In genomic region chr16:37459533-37459890, GRCm38 (mm10) we compare ENCODE assay signal across 20 mouse cellular contexts.
DNase-seq lines count a peak whose midpoint lies in the region; ATAC-seq and TF ChIP-seq lines count a peak whose summit lies in the region.
"Had no signal": no experiment of that assay in that cellular context is flagged by ENCODE, and none has a peak within 500 bp of the region (broad histone marks: within the 10 kb centered on the region; RNA-seq: fewer than 3 reads in every experiment).

No protein-coding gene starts in this region.

- H3K9ac ChIP-seq in forebrain, embryonic 16.5 days (replicated peaks; ENCODE audit: low read depth, low read length): no peak overlapping the region
- no peak overlapping the region for H3K9ac ChIP-seq in forebrain, embryonic 11.5 days (ENCODE audit: low read length)
- H3K9ac ChIP-seq: embryonic facial prominence, embryonic 13.5 days; embryonic facial prominence, embryonic 15.5 days; forebrain, embryonic 13.5 days had no signal

- TF ChIP-seq CTCF in cerebellum, adult 2 months (IDR thresholded peaks at IDR 0.05; ENCODE audit: borderline replicate concordance, insufficient read depth, low read depth, low read length): no peak
- no peak for TF ChIP-seq CTCF in layer of hippocampus, adult 2 months (conservative IDR thresholded peaks at IDR 0.05)

- no peaks in the 10 kb centered on the region for H3K36me3 ChIP-seq in forebrain, embryonic 16.5 days (ENCODE audit: control insufficient read depth, insufficient read depth)
- H3K36me3 ChIP-seq in forebrain, embryonic 11.5 days (ENCODE audit: control insufficient read depth, insufficient read depth, low read length): no peaks in the 10 kb centered on the region
- H3K36me3 ChIP-seq: embryonic facial prominence, embryonic 13.5 days; embryonic facial prominence, embryonic 15.5 days; forebrain, embryonic 10.5 days; G1E had no signal

- H3K27ac ChIP-seq in cerebellum, adult 2 months (ENCODE audit: insufficient read depth, low read length): no peak overlapping the region
- H3K27ac ChIP-seq in forebrain, embryonic 16.5 days (ENCODE audit: low read length): 0 out of 2 replicates have a peak overlapping the region, but pooled peaks have one; percentile 26
- no peak overlapping the region for H3K27ac ChIP-seq in forebrain, embryonic 11.5 days (ENCODE audit: low read depth, low read length)
- H3K27ac ChIP-seq in layer of hippocampus, adult 2 months: peak overlapping the region; percentile 18; the same call in 1 of the 2 replicates
- H3K27ac ChIP-seq: embryonic facial prominence, embryonic 13.5 days; embryonic facial prominence, embryonic 15.5 days; forebrain, embryonic 10.5 days; forebrain, embryonic 13.5 days had no signal

- DNase-seq in cerebellum, postnatal 10 days: peak; percentile 51
- no peak for DNase-seq in cerebellum, adult 2 months
- no peak for DNase-seq in forebrain, embryonic 11.5 days (ENCODE audit: low spot score)
- DNase-seq in layer of hippocampus, adult 2 months (ENCODE audit: low spot score in 2 of 2): no peak
- no peak for DNase-seq in layer of hippocampus, adult 9-11 months
- DNase-seq: adrenal gland, adult 8-10 months; adrenal gland, postnatal 14 days; adrenal gland, postnatal 36 days; B cell, adult 2 months; embryo, embryonic 11 days had no signal

- peak; percentile 49; the same call in 1 of the 2 replicates for ATAC-seq in forebrain, embryonic 16.5 days
- no peak for ATAC-seq in forebrain, embryonic 11.5 days (replicated peaks; ENCODE audit: low FRiP score)
- ATAC-seq: activated CD4-positive, CD25-positive, alpha-beta regulatory T cell, adult 4 months; CD4-positive, CD25-positive, alpha-beta regulatory T cell, adult 4 months; forebrain, embryonic 13.5 days; Patski had no signal

- H3K4me3 ChIP-seq in cerebellum, adult 2 months (replicated peaks; ENCODE audit: insufficient read depth, low read depth, low read length): no peak overlapping the region
- H3K4me3 ChIP-seq in forebrain, embryonic 16.5 days (replicated peaks; ENCODE audit: low read length): no peak overlapping the region
- no peak overlapping the region for H3K4me3 ChIP-seq in forebrain, embryonic 11.5 days (ENCODE audit: low read depth, low read length)
- no peak overlapping the region for H3K4me3 ChIP-seq in layer of hippocampus, adult 2 months
- H3K4me3 ChIP-seq: embryonic facial prominence, embryonic 13.5 days; embryonic facial prominence, embryonic 15.5 days; erythroblast, embryonic 14.5 days; forebrain, embryonic 10.5 days; forebrain, embryonic 13.5 days had no signal

- H3K4me1 ChIP-seq in cerebellum, adult 2 months (ENCODE audit: control insufficient read depth, insufficient read depth, low read length): peaks cover 21% of the 10 kb centered on the region
- no peaks in the 10 kb centered on the region for H3K4me1 ChIP-seq in forebrain, embryonic 16.5 days (replicated peaks; ENCODE audit: control insufficient read depth, insufficient read depth, low read length)
- no peaks in the 10 kb centered on the region for H3K4me1 ChIP-seq in forebrain, embryonic 11.5 days (replicated peaks; ENCODE audit: control insufficient read depth, insufficient read depth, low read length)
- H3K4me1 ChIP-seq: embryonic facial prominence, embryonic 13.5 days; embryonic facial prominence, embryonic 15.5 days; forebrain, embryonic 10.5 days; forebrain, embryonic 13.5 days had no signal

- H3K4me2 ChIP-seq in forebrain, embryonic 16.5 days (ENCODE audit: low read length): no peak overlapping the region
- no peak overlapping the region for H3K4me2 ChIP-seq in forebrain, embryonic 11.5 days (ENCODE audit: low read depth, low read length, severe bottlenecking)
- H3K4me2 ChIP-seq: embryonic facial prominence, embryonic 13.5 days; embryonic facial prominence, embryonic 15.5 days; forebrain, embryonic 13.5 days had no signal

- WGBS in cerebellum, adult 2 months: 55% methylated on average over 5 of the region's 5 CpGs
- 74% methylated on average over 5 of the region's 5 CpGs for WGBS in forebrain, embryonic 16.5 days
- 90% methylated on average over 5 of the region's 5 CpGs for WGBS in forebrain, embryonic 11.5 days

- TF ChIP-seq POLR2A in cerebellum, adult 2 months (IDR thresholded peaks at IDR 0.05; ENCODE audit: borderline replicate concordance, insufficient read depth, low read length): no peak

- no peaks in the 10 kb centered on the region for H3K27me3 ChIP-seq in cerebellum, adult 2 months (ENCODE audit: control insufficient read depth, insufficient read depth, low read length)
- H3K27me3 ChIP-seq in forebrain, embryonic 16.5 days (replicated peaks; ENCODE audit: control insufficient read depth, insufficient read depth, low read length): no peaks in the 10 kb centered on the region
- no peaks in the 10 kb centered on the region for H3K27me3 ChIP-seq in forebrain, embryonic 11.5 days (ENCODE audit: control insufficient read depth, insufficient read depth, low read length)
- H3K27me3 ChIP-seq: embryonic facial prominence, embryonic 13.5 days; embryonic facial prominence, embryonic 15.5 days; forebrain, embryonic 13.5 days had no signal

- no peaks in the 10 kb centered on the region for H3K9me3 ChIP-seq in forebrain, embryonic 16.5 days (ENCODE audit: control insufficient read depth, low read length)
- H3K9me3 ChIP-seq in forebrain, embryonic 11.5 days (ENCODE audit: control insufficient read depth, low read length): no peaks in the 10 kb centered on the region
- H3K9me3 ChIP-seq: embryonic facial prominence, embryonic 13.5 days; embryonic facial prominence, embryonic 15.5 days; forebrain, embryonic 10.5 days; forebrain, embryonic 13.5 days; G1E had no signal

Comparison
In these comparisons a context has a peak if more than half of its experiments do, and no peak if none do; other contexts are left out.
1. DNase-seq: peak in cerebellum, postnatal 10 days (2 of 2); none in cerebellum, adult 2 months (0 of 2), forebrain, embryonic 11.5 days (single experiment), layer of hippocampus, adult 2 months (0 of 2) and layer of hippocampus, adult 9-11 months (single experiment).
2. H3K27ac ChIP-seq: peak in forebrain, embryonic 16.5 days (single experiment) and layer of hippocampus, adult 2 months (single experiment); none in cerebellum, adult 2 months (single experiment) and forebrain, embryonic 11.5 days (single experiment).